Mouse (Mus musculus): ENCODE data around the gene Acvr1. TPM values are rescaled to one million over a fixed set of nuclear protein-coding genes. Genes with fewer than 3 reads are reported as not detected.

Acvr1 gene
- polyA plus RNA-seq, 1 experiment, result 35.6 TPM

DNA sequence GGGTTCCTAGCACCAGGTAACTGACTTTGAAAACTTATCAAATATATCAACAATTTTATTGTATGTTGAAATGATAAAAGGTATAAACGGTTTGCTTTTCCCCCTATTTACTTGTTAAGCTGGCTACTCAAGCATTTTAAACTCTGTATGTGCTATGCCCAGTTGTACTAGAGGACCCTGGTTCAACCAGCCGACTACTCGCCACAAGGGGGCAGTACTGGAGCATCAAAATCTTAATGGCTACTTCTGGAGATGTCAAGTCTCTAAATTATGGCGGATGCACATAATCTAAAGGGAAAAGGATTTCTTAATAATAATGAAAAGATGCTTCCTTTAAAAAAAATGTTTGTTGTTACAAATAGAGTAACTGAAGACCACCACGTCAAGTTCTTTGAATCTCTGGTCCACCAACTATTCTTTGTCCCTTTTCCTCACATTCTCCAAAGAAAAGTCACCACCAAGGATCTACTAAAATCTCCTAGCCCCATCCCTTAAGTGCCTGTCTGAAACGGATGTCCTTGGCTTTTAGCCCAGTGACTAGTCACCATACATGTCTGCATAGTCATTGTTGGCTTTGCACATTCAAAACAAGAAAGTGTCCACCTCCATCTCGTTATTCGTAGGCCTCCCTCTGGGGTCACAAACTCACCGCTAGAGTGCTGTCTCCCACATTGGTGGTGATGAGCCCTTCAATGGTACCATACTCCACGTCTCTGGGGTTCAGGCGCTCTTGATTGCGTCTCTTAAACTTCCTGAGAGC, 89.8 kb downstream of the Acvr1 start:
- no peak for TF ChIP-seq E2F4 (IDR thresholded peaks at IDR 0.05; ENCODE audit: insufficient read depth)
- TF ChIP-seq MYOG (IDR thresholded peaks at IDR 0.05; ENCODE audit: control insufficient read depth in 1 of 3, insufficient read depth in 1 of 3, insufficient read length in 2 of 3, low read depth in 2 of 3), result no peak
- TF ChIP-seq TCF3 (IDR thresholded peaks at IDR 0.05; ENCODE audit: insufficient read length, low read depth), result no peak
- TF ChIP-seq MAX (IDR thresholded peaks at IDR 0.05; ENCODE audit: low read depth), result no peak
- no peak for TF ChIP-seq MYOD1 (IDR thresholded peaks at IDR 0.05; ENCODE audit: control insufficient read depth in 1 of 3, insufficient read length in 2 of 3, low read depth in 2 of 3)
- TF ChIP-seq REST (IDR thresholded peaks at IDR 0.05; ENCODE audit: insufficient read depth, insufficient read length), result no peak
- no peak for TF ChIP-seq USF1 (IDR thresholded peaks at IDR 0.05; ENCODE audit: low read depth)
- TF ChIP-seq CEBPB (IDR thresholded peaks at IDR 0.05; ENCODE audit: insufficient read depth, poor library complexity, severe bottlenecking), result no peak
- TF ChIP-seq POLR2AphosphoS2 (IDR thresholded peaks at IDR 0.05; ENCODE audit: insufficient read length, low read depth), result no peak
- TF ChIP-seq SRF (IDR thresholded peaks at IDR 0.05; ENCODE audit: control insufficient read depth, insufficient read length, low read depth), result no peak
- TF ChIP-seq TCF12 (IDR thresholded peaks at IDR 0.05; ENCODE audit: insufficient read depth, poor library complexity, severe bottlenecking), result no peak
- TF ChIP-seq POLR2A (IDR thresholded peaks at IDR 0.05; ENCODE audit: insufficient read length, low read depth), result no peak
- H3K4me2 ChIP-seq (ENCODE audit: low read depth), result no peak overlapping the region
- peaks cover 24% of the 10 kb centered on the region for H3K79me2 ChIP-seq (ENCODE audit: control insufficient read depth, insufficient read depth)
- H3ac ChIP-seq (ENCODE audit: control insufficient read depth, insufficient read length), result no peak overlapping the region
- H3K36me3 ChIP-seq (ENCODE audit: control insufficient read depth, insufficient read depth), result peaks cover 36% of the 10 kb centered on the region
- no peak overlapping the region for H3K4me3 ChIP-seq
- H3K27me3 ChIP-seq (ENCODE audit: control insufficient read depth, insufficient read depth, insufficient read length), result no peaks in the 10 kb centered on the region

DNA sequence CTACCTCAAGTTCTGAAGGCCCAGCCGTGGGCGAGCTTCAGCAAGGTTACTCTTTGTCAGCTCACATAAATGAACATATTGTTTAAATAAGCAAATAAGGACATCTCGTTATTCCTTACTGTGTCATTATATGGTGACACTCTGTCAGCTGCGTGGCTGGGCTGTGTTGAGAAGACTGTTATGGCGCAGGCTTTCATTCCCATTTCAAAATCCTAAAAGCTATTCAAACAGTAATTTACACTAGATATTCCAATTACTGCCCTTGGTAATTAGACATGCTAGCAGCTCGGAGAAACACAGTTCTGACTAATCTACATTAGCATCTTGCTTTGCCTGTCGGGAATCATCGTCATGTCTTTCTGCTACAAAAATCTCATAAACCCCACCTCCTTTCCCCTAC, 91.4 kb downstream of the Acvr1 start:
- Histone ChIP-seq H3ac (ENCODE audit: control insufficient read depth, insufficient read length) (no peak overlapping the region), H3K4me3 (no peak overlapping the region), H3K4me2 (ENCODE audit: low read depth) (no peak overlapping the region), H3K36me3 (ENCODE audit: control insufficient read depth, insufficient read depth) (peaks cover 41% of the 10 kb centered on the region), H3K27me3 (ENCODE audit: control insufficient read depth, insufficient read depth, insufficient read length) (no peaks in the 10 kb centered on the region), H3K79me2 (ENCODE audit: control insufficient read depth, insufficient read depth) (peaks cover 8% of the 10 kb centered on the region)
- TF ChIP-seq TCF3 (IDR thresholded peaks at IDR 0.05; ENCODE audit: insufficient read length, low read depth), result no peak
- TF ChIP-seq POLR2AphosphoS2 (IDR thresholded peaks at IDR 0.05; ENCODE audit: insufficient read length, low read depth), result no peak
- TF ChIP-seq SRF (IDR thresholded peaks at IDR 0.05; ENCODE audit: control insufficient read depth, insufficient read length, low read depth), result no peak
- TF ChIP-seq POLR2A (IDR thresholded peaks at IDR 0.05; ENCODE audit: insufficient read length, low read depth), result no peak
- no peak for TF ChIP-seq MYOG (IDR thresholded peaks at IDR 0.05; ENCODE audit: control insufficient read depth in 1 of 3, insufficient read depth in 1 of 3, insufficient read length in 2 of 3, low read depth in 2 of 3)
- no peak for TF ChIP-seq TCF12 (IDR thresholded peaks at IDR 0.05; ENCODE audit: insufficient read depth, poor library complexity, severe bottlenecking)
- TF ChIP-seq CEBPB (IDR thresholded peaks at IDR 0.05; ENCODE audit: insufficient read depth, poor library complexity, severe bottlenecking), result no peak

DNA sequence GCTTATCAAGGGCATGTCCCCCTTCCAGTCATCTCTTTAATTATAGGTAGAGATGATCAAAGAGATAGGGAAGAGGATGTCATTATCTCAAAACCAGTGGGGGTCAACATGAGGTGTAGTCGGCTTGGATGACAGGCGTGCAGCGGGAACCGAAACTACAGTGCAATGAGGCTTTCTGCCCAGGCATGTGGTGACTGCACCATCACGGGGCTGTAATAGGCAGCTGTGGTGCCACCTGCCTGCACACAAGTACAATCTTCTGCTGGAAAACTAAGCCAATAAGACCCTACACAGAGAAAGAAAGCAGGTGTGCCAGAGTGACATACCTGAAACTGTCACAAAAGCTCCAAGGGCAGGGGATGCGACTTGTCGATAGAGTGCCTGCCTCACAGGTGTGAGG, 96.7 kb downstream of the Acvr1 start:
- H3K4me3 ChIP-seq, result no peak overlapping the region
- no peaks in the 10 kb centered on the region for H3K27me3 ChIP-seq (ENCODE audit: control insufficient read depth, insufficient read depth, insufficient read length)
- peaks cover 45% of the 10 kb centered on the region for H3K36me3 ChIP-seq (ENCODE audit: control insufficient read depth, insufficient read depth)
- H3K4me2 ChIP-seq (ENCODE audit: low read depth), result no peak overlapping the region
- no peak for TF ChIP-seq E2F4 (IDR thresholded peaks at IDR 0.05; ENCODE audit: insufficient read depth)
- TF ChIP-seq MYOD1 (IDR thresholded peaks at IDR 0.05; ENCODE audit: control insufficient read depth in 1 of 3, insufficient read length in 2 of 3, low read depth in 2 of 3), result no peak
- TF ChIP-seq USF1 (IDR thresholded peaks at IDR 0.05; ENCODE audit: low read depth), result no peak
- TF ChIP-seq MAX (IDR thresholded peaks at IDR 0.05; ENCODE audit: low read depth), result no peak
- no peak for TF ChIP-seq CEBPB (IDR thresholded peaks at IDR 0.05; ENCODE audit: insufficient read depth, poor library complexity, severe bottlenecking)
- no peak for TF ChIP-seq TCF12 (IDR thresholded peaks at IDR 0.05; ENCODE audit: insufficient read depth, poor library complexity, severe bottlenecking)
- TF ChIP-seq POLR2A (IDR thresholded peaks at IDR 0.05; ENCODE audit: insufficient read length, low read depth), result no peak
- no peak for TF ChIP-seq SRF (IDR thresholded peaks at IDR 0.05; ENCODE audit: control insufficient read depth, insufficient read length, low read depth)
- no peak overlapping the region for H3ac ChIP-seq (ENCODE audit: control insufficient read depth, insufficient read length)
- no peaks in the 10 kb centered on the region for H3K79me2 ChIP-seq (ENCODE audit: control insufficient read depth, insufficient read depth)

DNA sequence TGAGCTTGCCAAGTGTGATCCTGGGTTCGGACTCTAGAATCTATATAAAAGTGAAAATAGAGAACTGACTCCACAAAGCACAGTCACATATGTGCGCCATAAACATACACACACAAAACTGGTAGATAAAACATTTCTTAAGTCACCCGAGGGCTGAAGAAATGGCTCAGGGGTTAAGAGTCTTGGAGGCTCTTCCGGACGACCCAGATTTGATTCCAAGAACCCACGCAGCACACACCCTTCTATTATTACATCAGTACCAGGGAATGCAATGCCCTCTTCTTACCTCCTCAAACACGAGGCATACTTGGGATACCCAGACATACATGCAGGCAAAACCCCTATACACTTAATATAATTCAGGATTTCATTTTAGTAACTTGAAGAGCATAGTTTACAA, 97.1 kb downstream of the Acvr1 start, which contains the start of gene Gm17409:
Gm17409 (plus strand) TSS at position 301 of the 400 bp plus-strand sequence.
- Histone ChIP-seq H3K4me2 (ENCODE audit: low read depth) (no peak within 1 kb of the TSS), H3K4me3 (no peak within 1 kb of the TSS), H3ac (ENCODE audit: control insufficient read depth, insufficient read length) (no peak within 1 kb of the TSS), H3K79me2 (ENCODE audit: control insufficient read depth, insufficient read depth) (no peaks in the 10 kb centered on the region), H3K36me3 (ENCODE audit: control insufficient read depth, insufficient read depth) (peaks cover 45% of the 10 kb centered on the region), H3K27me3 (ENCODE audit: control insufficient read depth, insufficient read depth, insufficient read length) (no peaks in the 10 kb centered on the region)
- TF ChIP-seq MAX (IDR thresholded peaks at IDR 0.05; ENCODE audit: low read depth) (no peak), MYOG (IDR thresholded peaks at IDR 0.05; ENCODE audit: control insufficient read depth in 1 of 3, insufficient read depth in 1 of 3, insufficient read length in 2 of 3, low read depth in 2 of 3) (no peak)

DNA sequence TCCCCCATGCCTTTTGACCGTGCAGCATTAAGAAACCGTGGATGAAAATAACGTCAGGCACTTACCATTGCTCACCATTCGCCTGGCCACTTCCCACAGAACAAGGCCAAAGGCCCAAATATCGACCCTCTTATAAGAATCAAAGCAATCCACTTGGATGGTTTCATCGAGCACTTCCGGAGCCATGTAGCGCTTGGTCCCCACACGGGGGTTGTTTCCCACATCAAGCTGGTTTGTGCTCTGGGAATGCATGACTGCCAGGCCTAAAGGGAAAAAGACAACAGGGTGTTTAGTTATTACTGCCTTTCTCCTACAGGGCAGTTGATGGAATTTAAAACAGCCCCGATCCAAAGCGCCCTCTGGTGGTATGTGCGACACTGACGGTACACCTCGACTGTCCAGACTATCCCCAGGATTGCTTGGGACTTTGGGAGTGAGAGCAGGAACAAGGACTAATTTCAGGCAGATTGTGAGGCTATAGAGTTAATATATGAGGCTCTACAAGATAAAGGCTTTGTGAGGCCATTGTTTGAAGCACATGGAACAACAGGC, 108.1 kb downstream of the Acvr1 start:
- H3ac ChIP-seq (ENCODE audit: control insufficient read depth, insufficient read length), result no peak overlapping the region
- H3K4me3 ChIP-seq, result no peak overlapping the region
- TF ChIP-seq TCF3 (IDR thresholded peaks at IDR 0.05; ENCODE audit: insufficient read length, low read depth) (no peak), MYOG (IDR thresholded peaks at IDR 0.05; ENCODE audit: control insufficient read depth in 1 of 3, insufficient read depth in 1 of 3, insufficient read length in 2 of 3, low read depth in 2 of 3) (no peak), CEBPB (IDR thresholded peaks at IDR 0.05; ENCODE audit: insufficient read depth, poor library complexity, severe bottlenecking) (no peak)
- H3K36me3 ChIP-seq (ENCODE audit: control insufficient read depth, insufficient read depth), result peaks cover 40% of the 10 kb centered on the region
- no peak overlapping the region for H3K4me2 ChIP-seq (ENCODE audit: low read depth)
- no peaks in the 10 kb centered on the region for H3K27me3 ChIP-seq (ENCODE audit: control insufficient read depth, insufficient read depth, insufficient read length)
- H3K79me2 ChIP-seq (ENCODE audit: control insufficient read depth, insufficient read depth), result no peaks in the 10 kb centered on the region
